Mouse (Mus musculus): ENCODE data around the gene Maf.

The Maf gene

DNA sequence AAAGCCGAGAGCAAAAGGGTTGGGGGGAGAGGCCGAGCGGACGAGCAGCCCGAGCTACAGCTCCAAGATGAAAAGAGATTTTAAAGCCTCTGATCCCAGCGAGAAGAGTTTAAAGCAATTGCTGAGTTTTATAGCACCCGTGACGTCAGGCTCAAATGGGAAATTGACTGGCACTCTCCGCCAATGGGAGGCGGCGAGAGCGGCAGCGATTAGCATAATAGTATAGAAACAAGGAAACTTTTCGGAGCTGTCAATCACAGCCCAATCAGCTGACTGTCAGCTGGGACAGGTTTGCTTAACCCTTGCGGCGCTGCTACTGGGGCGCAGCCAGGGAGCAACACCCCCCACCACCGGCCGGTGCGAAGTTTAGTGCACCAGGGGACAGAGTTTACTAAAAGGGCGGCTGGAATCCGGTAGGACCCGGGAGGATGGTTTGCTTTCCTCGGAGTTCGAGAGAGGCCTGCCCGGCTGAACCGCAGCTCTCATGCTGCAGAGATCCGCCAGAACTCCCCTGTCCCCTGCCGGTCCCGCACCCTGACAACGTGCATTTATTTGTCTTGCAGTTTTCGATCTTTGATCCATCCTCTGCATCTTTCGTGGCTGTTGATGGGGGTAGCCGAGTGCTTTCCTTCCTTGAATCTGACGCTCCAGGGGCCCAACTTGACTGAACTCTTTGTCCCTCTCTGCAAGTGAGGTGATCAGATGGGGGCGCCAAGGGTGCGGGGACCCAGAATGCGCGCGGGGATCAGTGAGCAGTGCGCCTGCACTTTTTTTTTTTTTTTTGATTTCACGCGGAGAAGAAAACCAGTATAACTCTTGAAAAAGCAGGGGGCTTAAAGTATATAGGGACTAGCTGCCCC is at the start of gene Maf:
Maf (minus strand) TSS at position 64 of the 860 bp plus-strand sequence.
- peak; percentile 60 for DNase-seq

- DNase-seq, result no peak
Measured at GRCm38 (mm10) chr8:115756965-115757364, 49.4 kb upstream of the Maf start.

- DNase-seq, result peak; percentile 75
Measured at GRCm38 (mm10) chr8:115756027-115756426, 48.4 kb upstream of the Maf start.

DNA sequence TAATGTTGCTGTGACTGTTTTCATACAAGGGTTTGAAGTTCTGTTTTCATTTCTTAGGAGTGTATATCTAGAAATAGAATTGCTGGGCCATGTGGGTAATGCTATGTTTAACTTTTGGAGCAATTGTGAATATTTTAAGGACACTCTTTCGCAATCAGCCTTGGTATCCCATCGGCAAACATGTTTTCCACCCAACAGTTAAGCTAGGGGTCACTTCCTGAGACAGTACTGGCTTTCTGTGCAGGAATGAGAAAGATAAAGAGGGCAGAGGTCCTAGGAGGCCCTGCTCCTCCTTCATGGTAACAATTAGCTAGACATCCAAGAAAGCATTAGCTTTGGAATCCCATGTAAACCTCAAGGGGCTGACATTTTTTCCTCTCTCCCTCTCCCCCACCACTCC is 47.1 kb upstream of the Maf start:
- DNase-seq, result no peak

DNA sequence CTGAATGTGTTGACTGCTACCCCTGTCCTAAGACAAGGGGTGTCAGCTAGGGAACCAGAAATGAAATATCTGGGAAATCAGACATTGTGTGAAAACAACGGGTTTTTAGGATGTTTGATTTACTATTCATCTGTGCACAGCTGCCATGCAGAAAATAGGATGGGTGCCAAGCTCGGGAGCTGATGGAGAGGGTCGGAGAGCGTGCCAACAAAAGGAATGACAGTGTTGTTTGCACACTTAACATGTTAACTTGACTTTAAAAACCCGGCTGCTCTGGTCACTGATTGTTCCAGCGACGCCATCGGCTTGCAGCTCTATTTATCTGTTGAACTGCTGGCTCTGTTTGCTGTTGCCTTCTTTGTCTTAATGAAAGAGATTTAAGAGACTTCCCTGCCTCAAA is 46.2 kb upstream of the Maf start:
- DNase-seq, result no peak

GRCm38 (mm10) chr8:115747426-115747825 is 39.8 kb upstream of the Maf start:
- DNase-seq, result no peak

DNA sequence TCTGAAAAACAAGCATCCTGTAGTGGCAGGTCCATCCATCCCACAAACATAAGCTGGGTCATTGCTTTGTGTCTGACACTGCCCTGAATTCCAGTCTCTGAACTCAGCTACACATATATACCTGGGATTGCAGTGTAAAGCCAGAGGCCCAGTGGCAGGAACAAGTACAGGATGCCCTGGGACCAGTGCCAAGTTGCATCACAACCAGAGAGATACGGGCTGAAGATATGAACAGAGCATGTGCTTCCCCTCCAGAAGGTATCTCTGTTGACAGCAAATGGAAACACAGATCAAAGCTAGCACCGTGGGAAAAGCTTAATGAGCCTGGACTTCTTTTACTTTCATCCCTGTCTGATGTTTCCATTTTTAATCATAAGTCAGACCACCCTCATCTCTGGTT is 38.1 kb upstream of the Maf start:
- DNase-seq, result no peak

DNA sequence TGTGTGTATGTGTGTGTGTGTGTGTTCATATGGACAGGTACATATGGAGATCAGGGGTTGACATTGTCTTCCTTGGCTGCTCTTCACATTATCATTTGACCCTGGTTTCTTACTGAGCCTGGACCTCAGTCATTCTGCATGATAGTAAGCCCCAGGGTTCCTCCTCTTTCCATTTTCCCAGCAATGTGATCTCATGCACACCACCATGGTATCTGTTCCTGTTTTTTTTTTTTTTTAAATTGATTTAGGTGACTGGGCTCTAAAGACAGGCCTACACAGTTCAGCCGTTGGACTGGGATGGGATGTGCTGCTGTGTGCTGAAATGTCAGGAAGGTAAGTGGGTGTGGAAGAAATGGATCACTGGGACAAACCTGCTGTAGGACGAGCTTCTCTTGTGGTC is 35.8 kb upstream of the Maf start:
- DNase-seq, result no peak

GRCm38 (mm10) chr8:115742646-115743045 is 35.1 kb upstream of the Maf start:
- no peak for DNase-seq

- no peak for DNase-seq
Measured at GRCm38 (mm10) chr8:115741964-115742363, 34.4 kb upstream of the Maf start.

DNA sequence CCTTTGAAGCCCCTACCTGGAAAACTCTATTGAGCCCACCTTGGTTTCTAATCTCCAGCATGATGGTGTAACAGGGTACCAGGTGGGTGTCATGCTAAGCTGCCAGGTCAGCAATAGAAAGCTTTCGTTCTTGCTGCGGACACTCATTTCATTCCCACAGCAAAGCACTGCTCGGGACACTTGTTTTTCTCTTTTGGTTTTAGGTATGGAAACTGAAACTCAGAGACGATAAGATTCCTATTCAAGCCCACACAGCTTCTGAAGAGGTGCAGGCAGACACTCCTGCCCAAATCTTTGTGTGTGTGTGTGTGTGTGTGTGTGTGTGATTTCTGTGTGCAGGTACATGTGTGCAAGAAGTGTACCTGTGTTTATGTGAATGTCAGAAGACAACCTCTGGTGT is 32.2 kb upstream of the Maf start:
- DNase-seq, result no peak

DNA sequence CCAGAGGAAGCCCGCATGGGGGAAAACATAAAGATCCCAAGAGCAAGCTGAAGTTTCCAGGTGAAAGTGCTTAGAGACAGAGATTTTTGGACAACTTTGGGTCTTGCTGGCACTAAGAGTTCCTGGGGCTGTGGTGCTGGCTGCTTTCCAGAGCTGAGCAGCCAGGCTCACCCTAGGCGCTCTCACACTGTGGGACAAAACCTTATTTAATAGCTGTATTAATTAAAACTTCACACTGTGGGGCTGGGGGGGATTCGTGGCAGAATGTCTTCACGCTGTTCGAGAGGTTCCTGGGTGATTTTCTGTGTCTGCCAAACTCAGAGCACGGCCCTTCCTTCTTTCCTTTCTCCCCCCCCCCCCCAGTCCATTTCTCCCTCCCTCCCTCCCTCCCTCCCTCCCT is 24.8 kb upstream of the Maf start:
- no peak for DNase-seq

DNA sequence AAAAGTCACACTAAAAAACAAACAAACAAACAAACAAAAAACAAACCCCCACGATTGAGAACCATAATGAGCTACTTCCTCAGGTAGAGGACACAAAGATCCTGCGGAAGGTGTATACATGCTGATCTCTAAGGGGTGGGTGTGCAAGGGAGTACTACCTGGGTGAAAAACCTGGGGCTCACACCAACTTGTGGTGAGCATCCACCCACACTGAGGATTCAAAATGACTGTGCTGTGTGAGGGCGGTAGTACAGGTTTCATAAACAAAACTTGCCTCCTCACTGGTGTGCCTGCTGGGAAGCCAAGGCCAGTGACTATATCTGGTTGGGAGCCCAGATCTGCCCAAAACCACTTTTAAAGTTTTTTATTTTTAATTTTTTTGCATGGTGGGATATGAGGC is 19.2 kb upstream of the Maf start:
- no peak for DNase-seq

DNA sequence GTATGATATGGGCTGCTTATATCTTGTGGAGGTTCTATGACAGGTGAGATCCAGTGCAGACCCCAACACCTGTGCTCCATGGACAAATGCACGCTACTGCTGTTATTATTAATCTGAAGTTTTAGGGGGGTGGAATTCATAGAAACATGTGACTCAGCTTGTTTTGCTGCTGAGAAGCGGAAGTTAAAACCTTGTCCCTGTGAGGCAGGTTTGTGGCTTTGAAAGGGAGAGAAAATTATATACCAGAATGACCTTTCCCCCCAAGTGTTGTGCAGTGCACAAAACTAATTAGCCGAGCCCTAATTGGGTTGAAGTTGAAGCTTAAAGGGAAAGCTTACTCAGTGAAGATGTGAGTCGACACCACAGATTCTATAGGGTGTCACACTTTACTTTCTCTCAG is 18.6 kb upstream of the Maf start:
- DNase-seq, result no peak

DNA sequence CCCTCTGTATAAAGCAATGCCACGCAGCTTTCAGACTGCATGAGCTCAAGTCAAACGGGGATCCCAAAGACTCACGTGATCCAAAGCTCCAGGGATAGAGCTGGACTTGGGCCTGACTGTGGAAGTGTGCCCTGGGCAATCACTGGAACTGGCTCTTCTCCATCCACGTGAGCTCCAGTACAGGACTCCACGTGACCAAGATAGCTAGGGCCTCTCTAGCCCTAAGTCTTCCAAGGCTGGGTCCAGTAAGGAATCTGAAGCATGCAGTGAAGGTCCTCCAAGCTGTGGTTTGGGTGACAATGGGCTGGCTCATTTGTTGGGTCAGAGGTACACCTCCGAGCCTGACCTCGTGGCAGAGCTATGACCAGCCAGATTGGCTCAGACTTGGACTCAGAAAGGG is 11.5 kb upstream of the Maf start:
- no peak for DNase-seq

DNA sequence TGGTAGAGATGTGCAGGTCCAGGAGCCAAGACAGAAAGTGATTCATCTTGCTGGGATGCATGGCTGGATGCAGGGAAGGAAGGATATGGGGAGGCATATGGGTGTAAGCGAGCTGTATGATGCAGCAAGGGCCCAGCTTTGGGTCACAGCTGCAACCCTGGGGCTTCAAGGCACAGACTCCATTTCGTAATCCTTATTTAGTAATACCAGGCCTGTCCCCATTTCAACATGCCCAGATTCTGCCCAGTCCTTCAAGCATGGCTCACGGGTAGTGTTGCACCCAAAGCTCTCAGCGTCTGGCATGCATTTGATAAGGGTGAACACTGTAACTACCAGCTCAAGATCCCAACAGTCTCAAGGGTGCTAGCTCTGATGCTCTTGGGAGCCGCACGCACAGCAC is 11.0 kb upstream of the Maf start:
- DNase-seq, result no peak

DNA sequence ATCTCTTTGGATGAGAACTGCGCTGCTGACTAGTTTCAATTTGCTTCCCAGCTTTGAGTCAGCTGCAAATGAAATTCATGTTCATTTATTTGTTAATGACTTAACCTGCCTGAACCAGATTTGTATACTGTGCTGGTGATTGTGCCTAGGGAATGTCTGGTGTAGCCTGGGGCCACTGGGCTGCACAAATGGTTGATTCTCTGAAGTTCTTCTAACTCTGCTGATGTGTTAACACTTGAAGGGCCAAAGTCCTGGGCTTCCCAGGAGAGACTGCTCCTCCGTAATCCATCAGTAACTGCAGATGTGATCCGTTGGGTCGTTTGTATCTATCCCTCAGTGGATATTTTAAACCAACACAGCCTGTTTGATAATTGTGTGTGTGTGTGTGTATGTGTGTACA is 7.7 kb upstream of the Maf start:
- no peak for DNase-seq

DNA sequence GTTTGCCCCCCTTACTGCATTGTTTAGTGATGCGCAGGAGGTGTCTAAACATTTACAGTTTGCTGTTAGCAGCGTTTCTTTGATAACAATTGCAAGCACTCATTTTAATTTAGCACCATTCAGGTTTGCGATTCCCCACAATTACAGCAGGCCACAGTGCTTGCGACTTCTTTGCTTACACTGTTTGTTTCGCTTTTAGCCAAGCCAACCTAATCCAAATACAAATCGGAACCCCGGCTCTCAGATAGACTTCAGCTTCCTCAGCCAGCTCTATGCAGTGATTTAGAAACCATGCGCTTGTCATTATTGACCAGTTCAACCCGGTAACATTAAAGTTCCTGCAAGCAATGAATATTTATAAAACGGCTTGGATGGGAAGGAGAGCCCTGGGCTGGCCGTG is 3.5 kb upstream of the Maf start:
- no peak for DNase-seq

GRCm38 (mm10) chr8:115709931-115710330 is 2.3 kb upstream of the Maf start:
- DNase-seq, result no peak

DNA sequence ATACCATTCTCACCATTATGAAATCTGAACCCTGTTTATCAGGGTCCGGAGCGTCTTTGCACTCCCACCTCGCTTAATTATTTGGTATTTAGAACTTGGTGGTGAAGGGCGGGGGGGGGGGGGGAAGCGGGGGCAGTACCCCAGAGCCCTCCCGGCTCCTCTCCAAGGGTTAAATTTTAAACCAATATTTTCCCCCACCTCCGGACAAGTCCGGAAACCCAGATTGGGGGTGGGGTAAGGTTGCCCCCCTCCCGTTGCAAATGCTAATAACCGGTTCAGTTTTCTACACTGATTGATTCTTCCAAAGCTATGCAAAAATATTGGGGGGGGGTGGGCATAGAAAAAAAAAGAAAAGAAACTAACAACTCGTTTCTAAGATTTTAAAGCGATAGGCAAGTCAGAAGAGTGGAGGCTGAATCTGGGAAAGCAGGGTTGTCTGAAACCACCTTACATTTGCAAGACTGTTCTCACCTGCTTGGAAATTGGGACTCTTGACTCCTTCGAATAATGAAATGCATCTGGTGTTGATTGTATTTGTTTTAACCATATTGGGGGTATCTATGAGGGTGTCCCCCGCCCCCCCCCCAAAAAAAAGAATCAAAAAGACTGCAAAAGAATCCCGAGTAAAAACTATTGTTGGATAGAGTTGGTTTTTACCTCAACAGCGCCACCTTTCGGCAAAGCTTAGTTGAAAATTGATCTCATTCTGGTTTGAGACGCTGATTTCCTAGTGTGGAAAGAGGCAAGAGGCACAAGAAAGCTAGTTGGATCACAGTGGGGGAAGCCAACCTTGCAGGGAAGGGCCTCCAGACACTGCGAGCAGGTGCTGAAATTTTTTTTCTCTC is 1.6 kb upstream of the Maf start:
- peak; percentile 82 for DNase-seq

- peak; percentile 71 for DNase-seq
Measured at GRCm38 (mm10) chr8:115706861-115707730, 498 bp downstream of the Maf start.

- peak; percentile 59 for DNase-seq
Measured at GRCm38 (mm10) chr8:115706411-115706860, 1.2 kb downstream of the Maf start.

DNA sequence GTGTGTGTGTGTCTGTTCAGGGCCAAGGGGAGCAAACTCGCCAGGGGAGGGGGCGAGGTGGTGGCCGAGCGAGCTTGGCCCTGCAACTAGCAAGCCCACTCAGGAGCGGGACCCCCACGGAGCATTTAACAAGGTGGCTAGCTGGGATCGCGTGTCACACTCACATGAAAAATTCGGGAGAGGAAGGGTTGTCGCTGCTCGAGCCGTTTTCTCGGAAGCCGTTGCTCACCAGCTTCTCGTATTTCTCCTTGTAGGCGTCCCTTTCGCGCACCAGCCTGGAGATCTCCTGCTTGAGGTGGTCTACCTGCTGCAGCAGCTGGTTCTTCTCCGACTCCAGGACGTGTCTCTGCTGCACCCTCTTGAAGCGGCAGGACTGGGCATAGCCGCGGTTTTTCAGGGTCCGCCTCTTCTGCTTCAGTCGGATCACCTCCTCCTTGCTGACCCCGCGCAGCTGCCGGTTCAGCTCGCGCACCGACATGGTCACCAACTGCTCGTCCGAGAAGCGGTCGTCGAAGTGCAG is 1.9 kb downstream of the Maf start:
- DNase-seq, result peak; percentile 59

Measured in cerebellum, adult 8-10 months (tissue).